Mouse (Mus musculus) heart, postnatal 10 days (tissue): ENCODE results near the gene Timm9. TPM values are rescaled to one million over a fixed set of nuclear protein-coding genes. Genes with fewer than 3 reads are reported as not detected.
A peak's percentile ranks its signal among the peaks of the same experiment; 100 is the strongest.

ENCODE experiments used
- DNase-seq, 2 experiments: peaks; one replicate each; pipeline ENCODE4 v3.0.0; 2021
- intact Hi-C: fragments of 180-260 bp; cut with DNase I; formaldehyde crosslinking; loops from one replicate; pipeline ENCODE4 v1.15.1; 2025
- total RNA-seq, 2 experiments: library from RNA; stranded (reverse); gene quantifications; 2 replicates each; pipeline ENCODE4 v1.2.3; 2021

Timm9 gene
- total RNA-seq = 10 to 100 TPM; 41.4 to 43.5 TPM

- peak; percentile 88 to 90 for DNase-seq
- intact Hi-C loops = loop anchor here (5.0 kb wide), 1 partner anchor 169 kb away; no protein-coding TSS in a partner anchor
Measured at GRCm38 (mm10) chr12:71136130-71136973, at the start of gene Timm9, which contains the start of gene 2700049A03Rik. Gene Timm9 (minus strand): TSS chr12:71136684. Gene 2700049A03Rik (plus strand): TSS chr12:71136848.

GRCm38 (mm10) chr12:71184396-71184795, 47.9 kb upstream of the Timm9 start:
- DNase-seq = no peak
- intact Hi-C loops = no loop called here

- intact Hi-C loops = no loop called here
Measured at GRCm38 (mm10) chr12:71183736-71184135, 47.3 kb upstream of the Timm9 start.

GRCm38 (mm10) chr12:71169911-71170310, 33.4 kb upstream of the Timm9 start:
- intact Hi-C loops = no loop called here

More at GRCm38 (mm10) chr12:71183736-71184135, 47.3 kb upstream of the Timm9 start:
- no peak for DNase-seq

GRCm38 (mm10) chr12:71164410-71164809, 27.9 kb upstream of the Timm9 start:
- intact Hi-C loops = no loop called here
- DNase-seq = no peak

More at GRCm38 (mm10) chr12:71169911-71170310, 33.4 kb upstream of the Timm9 start:
- no peak for DNase-seq

- intact Hi-C loops = no loop called here
- no peak for DNase-seq
Measured at GRCm38 (mm10) chr12:71157974-71158373, 21.5 kb upstream of the Timm9 start.

GRCm38 (mm10) chr12:71154979-71155378, 18.5 kb upstream of the Timm9 start:
- no peak for DNase-seq
- intact Hi-C loops = no loop called here

- no peak for DNase-seq
- intact Hi-C loops = no loop called here
Measured at GRCm38 (mm10) chr12:71150167-71150566, 13.7 kb upstream of the Timm9 start.

- intact Hi-C loops = no loop called here
- DNase-seq = no peak
Measured at GRCm38 (mm10) chr12:71149456-71149855, 13.0 kb upstream of the Timm9 start.

GRCm38 (mm10) chr12:71148801-71149200, 12.3 kb upstream of the Timm9 start:
- DNase-seq = no peak
- intact Hi-C loops = no loop called here

GRCm38 (mm10) chr12:71147641-71148040, 11.2 kb upstream of the Timm9 start:
- peak; percentile 38 to 65 for DNase-seq
- intact Hi-C loops = no loop called here

GRCm38 (mm10) chr12:71141189-71141588, 4.7 kb upstream of the Timm9 start:
- DNase-seq = no peak
- intact Hi-C loops = no loop called here

GRCm38 (mm10) chr12:71139258-71139828, 2.9 kb upstream of the Timm9 start:
- intact Hi-C loops = loop anchor here (5.0 kb wide), 1 partner anchor 172 kb away; no protein-coding TSS in a partner anchor
- DNase-seq = peak in 1 of 2 experiments; percentile 14

GRCm38 (mm10) chr12:71137686-71138085, 1.2 kb upstream of the Timm9 start:
- intact Hi-C loops = loop anchor here (5.0 kb wide), 1 partner anchor 170 kb away; no protein-coding TSS in a partner anchor
- DNase-seq = no peak

GRCm38 (mm10) chr12:71136974-71137491, 549 bp upstream of the Timm9 start:
- peak; percentile 85 to 90 for DNase-seq

GRCm38 (mm10) chr12:71135581-71135980, 903 bp downstream of the Timm9 start:
- no peak for DNase-seq
- intact Hi-C loops = loop anchor here (5.0 kb wide), 1 partner anchor 168 kb away; no protein-coding TSS in a partner anchor

More at GRCm38 (mm10) chr12:71136974-71137491, 549 bp upstream of the Timm9 start:
- intact Hi-C loops = loop anchor here (5.0 kb wide), 1 partner anchor 170 kb away; no protein-coding TSS in a partner anchor

GRCm38 (mm10) chr12:71123286-71123685, 13.2 kb downstream of the Timm9 start:
- DNase-seq = no peak
- intact Hi-C loops = no loop called here

GRCm38 (mm10) chr12:71122731-71123130, 13.8 kb downstream of the Timm9 start:
- no peak for DNase-seq
- intact Hi-C loops = no loop called here

- no peak for DNase-seq
- intact Hi-C loops = no loop called here
Measured at GRCm38 (mm10) chr12:71116411-71116810, 20.1 kb downstream of the Timm9 start.

- DNase-seq = peak; percentile 31 to 34
- intact Hi-C loops = no loop called here
Measured at GRCm38 (mm10) chr12:71113675-71114288, 22.7 kb downstream of the Timm9 start.

GRCm38 (mm10) chr12:71113074-71113473, 23.4 kb downstream of the Timm9 start:
- DNase-seq = peak; percentile 14 to 22
- intact Hi-C loops = no loop called here
